Mouse (Mus musculus): ENCODE results near the gene Adamts15.

DNA sequence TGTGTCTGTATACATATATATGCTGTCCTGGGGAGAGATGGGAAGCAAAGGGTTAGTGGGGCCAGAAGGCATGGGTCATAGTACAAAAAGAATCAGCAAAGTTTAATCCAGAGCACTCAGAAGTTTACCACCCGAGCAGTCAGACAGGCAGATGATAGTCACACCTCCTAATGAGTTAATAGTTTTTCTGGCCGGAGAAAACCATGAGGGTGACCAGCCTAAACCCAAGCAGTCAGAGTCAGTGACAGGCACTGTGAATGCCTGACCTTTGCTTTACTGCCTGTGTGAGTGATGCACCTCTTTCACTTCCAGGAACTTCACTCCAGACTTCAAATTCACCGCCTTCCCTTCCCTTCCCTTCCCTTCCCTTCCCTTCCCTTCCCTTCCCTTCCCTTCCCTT, 8.8 kb downstream of the Adamts15 start:
- no peak for TF ChIP-seq CTCF (IDR thresholded peaks at IDR 0.05; ENCODE audit: low read depth)
- TF ChIP-seq EP300 (optimal IDR thresholded peaks at IDR 0.05): no peak

Measured in stomach, postnatal 0 days (tissue).